Mouse (Mus musculus): ENCODE measurements around the gene Cir1. TPM values are rescaled to one million over a fixed set of nuclear protein-coding genes. Genes with fewer than 3 reads are reported as not detected.

Cir1 gene
- polyA plus RNA-seq, 1 experiment from 2014 or later: 28.5 TPM

Other genes starting within 250 kb of the Cir1 start
- 97.2 and 99.5 TPM in 2 replicates for gene Ola1, start 93.8 kb downstream of the Cir1 start, polyA plus RNA-seq (2015; fragmentation: Nextera tagmentation; extraction: Ambion mirVana)
- 12.4 and 13.5 TPM in 2 replicates for gene Sp9, start 40.8 kb downstream of the Cir1 start, polyA plus RNA-seq (2015; fragmentation: Nextera tagmentation; extraction: Ambion mirVana)
- gene Scrn3, start 100 bp downstream of the Cir1 start, polyA plus RNA-seq (2015; fragmentation: Nextera tagmentation; extraction: Ambion mirVana): 8.5 and 9.3 TPM in 2 replicates
- 10.9 and 11.2 TPM in 2 replicates for gene Gpr155, start 73.9 kb upstream of the Cir1 start, polyA plus RNA-seq (2015; fragmentation: Nextera tagmentation; extraction: Ambion mirVana)
- gene Wipf1, start 217.0 kb upstream of the Cir1 start, polyA plus RNA-seq (2015; fragmentation: Nextera tagmentation; extraction: Ambion mirVana): 1.9 and 2.1 TPM in 2 replicates

Data from forebrain, embryonic 15.5 days (tissue).